Mouse (Mus musculus): ENCODE measurements around the gene Adamtsl4. TPM values are rescaled to one million over a fixed set of nuclear protein-coding genes. Genes with fewer than 3 reads are reported as not detected.

The Adamtsl4 gene
- polyA plus RNA-seq, 1 experiment from 2014 or later = 0.48 TPM

DNA sequence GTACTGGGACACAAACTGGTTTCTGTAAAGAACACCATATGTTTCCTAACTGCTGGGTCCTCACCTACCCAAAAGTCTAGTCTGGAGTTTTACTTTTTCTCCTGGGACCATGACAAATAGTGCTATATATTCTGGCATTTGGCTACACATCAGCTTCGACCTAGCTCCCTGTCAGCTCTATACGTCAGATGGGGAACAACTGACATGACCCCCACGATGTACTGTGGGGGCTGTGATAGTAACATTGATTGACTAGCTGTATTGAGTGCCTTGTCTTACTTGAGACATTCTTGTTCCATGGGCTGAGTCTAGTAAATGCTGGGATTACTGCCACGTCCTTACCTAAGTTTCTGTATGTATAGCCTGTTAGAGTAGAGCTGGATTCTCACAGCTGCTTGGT is 20.2 kb downstream of the Adamtsl4 start:
- 26% methylated on average over 4 of the region's 4 CpGs for WGBS
- Histone ChIP-seq H3K4me2 (ENCODE audit: low read length) (0 out of 2 replicates have a peak overlapping the region, but pooled peaks have one; percentile 12), H3K4me1 (replicated peaks; ENCODE audit: control insufficient read depth, insufficient read depth, low read length) (peaks cover 21% of the 10 kb centered on the region), H3K4me3 (replicated peaks; ENCODE audit: low read length) (no peak overlapping the region), H3K27me3 (replicated peaks; ENCODE audit: control insufficient read depth, insufficient read depth, low read length) (no peaks in the 10 kb centered on the region), H3K9me3 (ENCODE audit: control insufficient read depth, low read length) (no peaks in the 10 kb centered on the region), H3K27ac (ENCODE audit: low read length) (peak overlapping the region; percentile 78), H3K36me3 (ENCODE audit: control insufficient read depth, insufficient read depth) (peaks cover 2% of the 10 kb centered on the region; the same call in 1 of the 2 replicates), H3K9ac (replicated peaks; ENCODE audit: low read depth, low read length) (0 out of 2 replicates have a peak overlapping the region, but pooled peaks have one; percentile 7)
- ATAC-seq = no peak

DNA sequence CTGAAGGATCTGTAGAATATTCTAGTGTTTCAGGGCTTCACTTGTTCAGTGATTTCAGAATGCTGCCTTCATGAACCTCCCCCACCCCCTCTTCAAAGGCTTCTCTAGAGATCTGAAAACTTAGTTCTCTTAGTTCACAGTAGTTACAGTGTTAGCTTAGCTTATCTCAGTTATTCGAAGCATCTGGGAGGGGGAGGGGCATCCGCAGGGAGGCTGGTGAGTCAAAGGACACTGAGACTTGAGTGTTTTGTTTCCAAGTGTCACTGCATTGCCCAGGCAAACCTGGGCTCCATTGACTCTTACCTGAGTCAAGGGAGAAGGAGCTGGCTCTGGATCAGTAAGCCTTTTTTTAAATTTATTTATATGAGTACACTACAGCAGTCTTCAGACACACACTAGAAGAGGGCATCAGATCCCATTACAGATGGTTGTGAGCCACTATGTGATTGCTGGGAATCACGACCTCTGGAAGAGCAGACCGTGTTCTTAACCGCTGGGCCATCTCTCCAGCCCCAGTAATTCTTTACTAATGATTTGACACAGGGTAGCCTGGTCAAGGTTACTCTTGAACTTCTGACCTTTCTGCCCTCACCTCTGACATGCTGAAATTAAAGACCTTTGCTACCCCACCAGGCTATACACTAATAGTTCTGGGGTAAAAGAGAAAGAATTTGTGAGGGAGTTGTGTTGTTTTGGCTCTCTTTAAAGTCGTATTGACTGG is 21.4 kb downstream of the Adamtsl4 start:
- ATAC-seq = no peak
- no peaks in the 10 kb centered on the region for H3K9me3 ChIP-seq (ENCODE audit: control insufficient read depth, low read length)
- H3K27ac ChIP-seq (ENCODE audit: low read length) = no peak overlapping the region
- peaks cover 2% of the 10 kb centered on the region; the same call in 1 of the 2 replicates for H3K36me3 ChIP-seq (ENCODE audit: control insufficient read depth, insufficient read depth)
- WGBS = 80% methylated on average over 6 of the region's 6 CpGs
- no peak overlapping the region for H3K9ac ChIP-seq (replicated peaks; ENCODE audit: low read depth, low read length)
- H3K27me3 ChIP-seq (replicated peaks; ENCODE audit: control insufficient read depth, insufficient read depth, low read length) = no peaks in the 10 kb centered on the region
- no peak overlapping the region for H3K4me2 ChIP-seq (ENCODE audit: low read length)
- peaks cover 28% of the 10 kb centered on the region for H3K4me1 ChIP-seq (replicated peaks; ENCODE audit: control insufficient read depth, insufficient read depth, low read length)
- no peak overlapping the region for H3K4me3 ChIP-seq (replicated peaks; ENCODE audit: low read length)

DNA sequence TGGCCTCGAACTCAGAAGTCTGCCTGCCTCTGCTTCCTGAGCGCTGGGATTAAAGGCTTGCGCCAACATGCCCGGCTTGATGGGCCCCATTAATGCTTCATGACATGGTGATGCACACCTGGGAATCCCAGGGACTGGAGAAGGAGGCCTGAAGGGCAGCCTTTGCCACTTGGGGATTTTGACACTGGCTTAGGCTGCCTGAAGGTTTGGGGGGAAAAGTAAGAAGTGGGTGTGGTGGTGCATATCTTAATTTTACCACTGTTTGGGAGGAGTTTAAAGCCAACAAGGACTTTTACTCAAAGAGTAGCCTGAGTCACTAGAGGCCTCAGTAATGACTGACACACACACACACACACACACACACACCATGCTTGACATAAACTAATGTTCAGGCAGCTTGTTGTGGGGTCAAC is 22.8 kb downstream of the Adamtsl4 start:
- no peak for ATAC-seq
- Histone ChIP-seq H3K4me3 (replicated peaks; ENCODE audit: low read length) (no peak overlapping the region), H3K27ac (ENCODE audit: low read length) (no peak overlapping the region), H3K36me3 (ENCODE audit: control insufficient read depth, insufficient read depth) (peaks cover 2% of the 10 kb centered on the region; the same call in 1 of the 2 replicates), H3K4me2 (ENCODE audit: low read length) (no peak overlapping the region), H3K9ac (replicated peaks; ENCODE audit: low read depth, low read length) (no peak overlapping the region), H3K9me3 (ENCODE audit: control insufficient read depth, low read length) (no peaks in the 10 kb centered on the region), H3K4me1 (replicated peaks; ENCODE audit: control insufficient read depth, insufficient read depth, low read length) (peaks cover 39% of the 10 kb centered on the region), H3K27me3 (replicated peaks; ENCODE audit: control insufficient read depth, insufficient read depth, low read length) (no peaks in the 10 kb centered on the region)
- WGBS = 89% methylated on average over 4 of the region's 4 CpGs

DNA sequence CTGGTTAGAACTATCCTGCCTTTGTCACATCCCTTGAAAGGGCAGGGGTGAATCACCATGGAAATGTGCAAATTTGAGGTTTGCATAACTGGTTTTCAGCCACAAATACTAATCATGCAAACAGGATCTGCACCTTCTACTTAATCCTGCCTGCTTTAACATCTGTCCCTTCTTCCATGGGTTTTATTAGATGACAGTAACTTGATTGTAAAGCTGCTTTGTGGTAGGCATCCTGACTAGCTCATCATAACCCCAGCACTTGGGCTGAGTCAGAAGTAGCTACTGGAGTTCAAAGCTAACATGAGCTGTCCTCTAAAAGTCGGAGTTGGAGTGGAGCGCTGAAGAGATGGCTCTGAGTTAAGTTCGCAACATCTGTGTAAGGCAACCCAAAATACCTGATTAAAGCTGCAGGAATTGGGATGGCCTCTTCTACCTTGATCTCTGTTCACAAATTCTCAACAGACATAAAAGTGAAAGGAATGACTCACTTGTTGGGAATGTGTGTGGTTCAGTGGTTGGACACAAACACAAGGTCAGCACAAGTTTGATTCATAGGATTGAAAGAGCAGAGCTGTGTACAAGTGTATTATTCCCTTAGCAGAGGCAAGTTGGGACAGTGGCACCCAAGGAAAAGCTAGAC is 23.6 kb downstream of the Adamtsl4 start:
- Histone ChIP-seq H3K9me3 (ENCODE audit: control insufficient read depth, low read length) (no peaks in the 10 kb centered on the region), H3K36me3 (ENCODE audit: control insufficient read depth, insufficient read depth) (peaks cover 2% of the 10 kb centered on the region; the same call in 1 of the 2 replicates), H3K4me1 (replicated peaks; ENCODE audit: control insufficient read depth, insufficient read depth, low read length) (peaks cover 39% of the 10 kb centered on the region), H3K4me2 (ENCODE audit: low read length) (no peak overlapping the region), H3K4me3 (replicated peaks; ENCODE audit: low read length) (no peak overlapping the region), H3K27ac (ENCODE audit: low read length) (no peak overlapping the region), H3K9ac (replicated peaks; ENCODE audit: low read depth, low read length) (no peak overlapping the region), H3K27me3 (replicated peaks; ENCODE audit: control insufficient read depth, insufficient read depth, low read length) (no peaks in the 10 kb centered on the region)
- WGBS = 92% methylated on average over 3 of the region's 3 CpGs
- ATAC-seq = no peak

DNA sequence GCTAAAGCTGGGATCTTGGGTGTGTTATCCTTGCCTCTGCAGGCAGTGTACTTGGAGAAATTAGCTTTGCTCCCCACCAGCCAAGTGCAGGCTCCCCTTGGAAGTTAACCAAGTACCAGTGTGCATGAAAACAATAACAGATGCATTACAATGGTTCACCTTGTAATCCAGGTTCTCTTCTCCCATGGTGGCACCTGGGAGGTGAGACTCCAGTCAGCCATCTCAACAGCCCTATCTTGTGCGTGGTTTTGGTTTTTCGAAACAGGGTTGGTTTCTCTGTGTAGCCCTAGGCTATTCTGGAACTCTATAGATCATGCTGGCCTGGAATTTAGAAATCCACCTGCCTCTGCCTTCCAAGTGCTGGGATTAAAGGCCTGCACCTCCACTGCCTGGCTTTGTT is 24.2 kb downstream of the Adamtsl4 start:
- H3K27me3 ChIP-seq (replicated peaks; ENCODE audit: control insufficient read depth, insufficient read depth, low read length) = no peaks in the 10 kb centered on the region
- no peaks in the 10 kb centered on the region for H3K9me3 ChIP-seq (ENCODE audit: control insufficient read depth, low read length)
- H3K4me2 ChIP-seq (ENCODE audit: low read length) = no peak overlapping the region
- H3K4me3 ChIP-seq (replicated peaks; ENCODE audit: low read length) = no peak overlapping the region
- ATAC-seq = no peak
- WGBS = 93% methylated on average over 2 of the region's 2 CpGs
- H3K9ac ChIP-seq (replicated peaks; ENCODE audit: low read depth, low read length) = no peak overlapping the region
- H3K27ac ChIP-seq (ENCODE audit: low read length) = no peak overlapping the region
- H3K4me1 ChIP-seq (replicated peaks; ENCODE audit: control insufficient read depth, insufficient read depth, low read length) = peaks cover 39% of the 10 kb centered on the region
- peaks cover 2% of the 10 kb centered on the region; the same call in 1 of the 2 replicates for H3K36me3 ChIP-seq (ENCODE audit: control insufficient read depth, insufficient read depth)

DNA sequence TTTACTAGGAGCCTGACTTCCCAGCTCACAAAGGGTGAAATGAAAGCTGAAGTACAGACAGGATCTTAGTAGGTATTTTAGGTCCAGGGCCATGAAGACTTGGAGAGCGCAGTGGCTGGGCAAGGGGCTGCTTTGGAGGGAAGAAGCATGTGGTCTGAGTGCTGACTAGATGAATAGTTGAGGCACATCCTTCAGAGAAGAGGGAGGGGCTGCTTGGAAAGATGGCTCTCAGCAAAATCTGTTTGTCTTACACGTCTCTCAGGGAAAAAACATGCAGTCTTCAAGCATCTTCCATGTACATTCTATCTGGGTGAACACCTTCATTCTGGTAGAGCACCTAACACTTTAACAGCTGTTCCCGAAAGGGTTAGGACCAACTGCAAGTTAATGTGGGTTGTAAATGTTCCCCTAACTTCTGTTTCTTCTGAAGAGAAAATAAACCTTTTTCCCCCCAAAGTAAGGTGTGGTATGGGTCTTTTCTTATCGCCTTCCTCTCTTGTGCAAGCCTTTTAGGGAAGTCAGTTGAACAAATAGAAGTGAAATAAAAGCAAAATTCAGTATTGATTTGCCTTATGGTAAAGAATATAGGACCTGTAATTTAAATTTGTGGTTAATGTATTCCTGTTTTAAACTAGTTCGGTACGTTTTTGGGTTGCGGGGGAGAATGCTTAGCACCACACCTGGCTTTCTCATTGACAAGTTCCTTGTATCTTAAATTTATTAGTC is 24.8 kb downstream of the Adamtsl4 start:
- no peak overlapping the region for H3K27ac ChIP-seq (ENCODE audit: low read length)
- WGBS = 87% methylated on average over 7 of the region's 7 CpGs
- H3K9ac ChIP-seq (replicated peaks; ENCODE audit: low read depth, low read length) = no peak overlapping the region
- H3K36me3 ChIP-seq (ENCODE audit: control insufficient read depth, insufficient read depth) = peaks cover 2% of the 10 kb centered on the region; the same call in 1 of the 2 replicates
- ATAC-seq = no peak
- peaks cover 41% of the 10 kb centered on the region for H3K4me1 ChIP-seq (replicated peaks; ENCODE audit: control insufficient read depth, insufficient read depth, low read length)
- no peaks in the 10 kb centered on the region for H3K9me3 ChIP-seq (ENCODE audit: control insufficient read depth, low read length)
- H3K4me3 ChIP-seq (replicated peaks; ENCODE audit: low read length) = no peak overlapping the region
- no peaks in the 10 kb centered on the region for H3K27me3 ChIP-seq (replicated peaks; ENCODE audit: control insufficient read depth, insufficient read depth, low read length)
- no peak overlapping the region for H3K4me2 ChIP-seq (ENCODE audit: low read length)

DNA sequence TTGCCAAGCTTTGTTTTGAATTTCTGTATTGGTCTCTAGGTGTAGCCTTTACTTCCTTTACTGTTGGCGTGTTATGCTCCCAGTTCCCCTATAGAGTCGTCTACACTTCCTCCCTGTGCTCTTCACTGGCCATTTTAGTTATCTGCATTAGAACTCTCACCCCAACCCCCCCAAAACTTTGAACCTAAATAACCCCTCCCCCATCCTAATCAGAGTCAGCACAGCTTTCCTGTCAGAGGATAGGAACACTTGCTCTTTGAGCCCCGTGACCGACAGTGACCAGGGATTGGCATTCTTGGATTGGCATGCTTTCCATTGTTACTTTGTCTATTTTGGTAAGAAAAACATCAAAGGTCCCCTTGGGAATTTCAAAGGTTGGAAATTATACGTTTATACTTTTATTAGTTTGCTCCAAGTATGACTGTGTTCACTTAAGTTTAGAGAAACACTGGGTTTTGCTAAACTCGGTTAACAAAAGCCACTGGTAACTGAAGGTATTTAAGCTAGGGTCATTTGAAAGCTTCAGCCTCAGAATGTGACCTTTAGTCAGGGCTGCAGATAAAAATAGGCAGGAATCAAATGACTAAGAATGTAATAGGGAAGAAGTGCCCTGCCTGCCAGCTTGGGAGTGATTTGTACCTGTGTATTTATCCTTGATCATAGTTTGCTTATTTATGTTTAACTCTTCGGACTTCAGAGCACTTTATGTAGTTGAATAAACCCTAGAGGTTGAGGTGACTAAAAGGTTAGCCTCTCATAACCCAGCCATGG is 25.6 kb downstream of the Adamtsl4 start:
- Histone ChIP-seq H3K9me3 (ENCODE audit: control insufficient read depth, low read length) (no peaks in the 10 kb centered on the region), H3K4me2 (ENCODE audit: low read length) (0 out of 2 replicates have a peak overlapping the region, but pooled peaks have one; percentile 11), H3K9ac (replicated peaks; ENCODE audit: low read depth, low read length) (no peak overlapping the region), H3K27ac (ENCODE audit: low read length) (no peak overlapping the region), H3K4me3 (replicated peaks; ENCODE audit: low read length) (no peak overlapping the region), H3K27me3 (replicated peaks; ENCODE audit: control insufficient read depth, insufficient read depth, low read length) (no peaks in the 10 kb centered on the region), H3K4me1 (replicated peaks; ENCODE audit: control insufficient read depth, insufficient read depth, low read length) (peaks cover 38% of the 10 kb centered on the region), H3K36me3 (ENCODE audit: control insufficient read depth, insufficient read depth) (peaks cover 2% of the 10 kb centered on the region; the same call in 1 of the 2 replicates)
- no peak for ATAC-seq
- 76% methylated on average over 7 of the region's 7 CpGs for WGBS

DNA sequence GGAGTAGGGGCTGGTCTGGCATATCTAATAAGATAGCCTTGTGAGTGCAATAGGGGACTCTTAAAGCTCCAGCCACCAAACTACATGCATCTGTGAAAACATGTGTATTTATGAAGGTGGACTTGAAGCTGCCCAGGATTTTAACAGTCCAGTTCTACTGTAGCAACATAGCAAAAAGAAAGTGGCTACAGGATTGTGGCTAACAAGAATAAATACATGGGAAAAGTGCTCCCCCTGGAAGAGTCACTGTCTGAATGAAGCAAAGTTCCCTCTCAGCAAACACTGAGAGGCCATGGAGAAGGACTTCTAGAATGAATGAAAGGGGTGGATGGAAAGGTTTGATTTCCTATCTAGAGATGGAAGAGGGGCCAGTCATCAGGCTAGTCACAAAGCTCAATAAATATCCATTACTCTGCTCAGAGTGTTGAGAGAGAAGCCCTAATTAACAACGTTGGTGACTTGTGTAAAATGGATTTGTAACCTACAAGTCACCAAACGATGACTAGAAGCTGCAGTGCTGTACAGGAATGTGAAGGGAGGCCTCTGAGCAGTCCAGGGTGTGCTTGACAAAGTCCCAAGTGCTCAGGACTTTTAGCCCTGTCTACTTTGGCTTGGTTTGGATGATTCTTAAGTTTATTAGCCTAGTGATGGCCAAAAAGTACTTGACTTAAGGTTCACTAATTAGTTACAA is 26.8 kb downstream of the Adamtsl4 start:
- no peaks in the 10 kb centered on the region for H3K9me3 ChIP-seq (ENCODE audit: control insufficient read depth, low read length)
- peak overlapping the region; percentile 9; the same call in 1 of the 2 replicates for H3K9ac ChIP-seq (replicated peaks; ENCODE audit: low read depth, low read length)
- WGBS = 45% methylated on average over 2 of the region's 2 CpGs
- H3K4me1 ChIP-seq (replicated peaks; ENCODE audit: control insufficient read depth, insufficient read depth, low read length) = peaks cover 33% of the 10 kb centered on the region
- H3K27ac ChIP-seq (ENCODE audit: low read length) = no peak overlapping the region
- no peaks in the 10 kb centered on the region for H3K27me3 ChIP-seq (replicated peaks; ENCODE audit: control insufficient read depth, insufficient read depth, low read length)
- H3K4me3 ChIP-seq (replicated peaks; ENCODE audit: low read length) = peak overlapping the region; percentile 100
- ATAC-seq = no peak
- H3K4me2 ChIP-seq (ENCODE audit: low read length) = peak overlapping the region; percentile 83
- peaks cover 2% of the 10 kb centered on the region; the same call in 1 of the 2 replicates for H3K36me3 ChIP-seq (ENCODE audit: control insufficient read depth, insufficient read depth)
